Mouse (Mus musculus): ENCODE data around the gene Gm20388.
A peak's percentile ranks its signal among the peaks of the same experiment; 100 is the strongest.

Gm20388 gene

GRCm38 (mm10) chr8:120509136-120510034 is 598.7 kb downstream of the Gm20388 start:
- DNase-seq (ENCODE audit: low spot score in 2 of 2): no peak

- no peak for DNase-seq (ENCODE audit: low spot score in 2 of 2)
These were observed 599.4 kb downstream of the Gm20388 start for GRCm38 (mm10) chr8:120510035-120510416.

GRCm38 (mm10) chr8:120510863-120511457 is 600.3 kb downstream of the Gm20388 start:
- DNase-seq (ENCODE audit: low spot score in 2 of 2): no peak

DNA sequence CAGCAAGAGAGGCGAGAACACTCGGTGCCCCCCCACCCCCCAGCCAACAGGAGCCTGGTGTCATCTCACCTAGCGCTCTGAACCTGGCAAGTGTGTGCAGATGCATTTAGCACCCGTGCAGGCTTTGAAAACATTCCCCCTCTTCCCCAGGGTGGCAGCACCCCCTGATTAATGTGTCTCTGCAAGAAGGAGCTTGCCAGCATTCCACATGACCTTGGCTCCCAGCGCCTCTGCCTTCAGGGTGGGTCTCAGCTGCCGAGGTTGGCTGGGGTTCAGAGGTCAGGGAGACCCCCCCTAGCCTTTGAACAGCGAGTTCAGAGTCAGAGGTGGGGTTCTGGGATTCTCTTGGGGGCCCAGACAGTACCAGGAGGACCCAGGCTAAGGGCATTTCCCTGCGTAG is 601.1 kb downstream of the Gm20388 start:
- DNase-seq (ENCODE audit: low spot score in 2 of 2): no peak

DNA sequence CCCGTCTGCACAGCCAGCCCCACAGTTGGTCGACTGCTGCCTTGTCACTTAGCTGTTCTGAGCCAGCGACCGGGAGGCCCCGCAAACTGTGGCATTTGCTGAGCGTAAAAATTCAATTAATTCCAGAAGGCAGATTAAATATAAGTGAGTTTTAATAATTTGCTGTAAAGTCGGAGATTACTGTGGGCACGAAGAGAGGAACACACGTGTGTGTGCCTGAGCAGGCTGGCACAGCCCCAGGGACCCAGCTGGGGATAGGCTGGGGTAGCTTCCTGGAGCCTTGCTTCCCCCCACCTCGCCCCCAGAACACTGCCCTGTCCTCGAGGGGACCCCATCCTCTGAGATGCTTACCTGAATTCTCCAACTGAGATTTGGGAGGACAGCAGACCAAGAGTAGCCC is 601.7 kb downstream of the Gm20388 start:
- no peak for DNase-seq (ENCODE audit: low spot score in 2 of 2)

DNA sequence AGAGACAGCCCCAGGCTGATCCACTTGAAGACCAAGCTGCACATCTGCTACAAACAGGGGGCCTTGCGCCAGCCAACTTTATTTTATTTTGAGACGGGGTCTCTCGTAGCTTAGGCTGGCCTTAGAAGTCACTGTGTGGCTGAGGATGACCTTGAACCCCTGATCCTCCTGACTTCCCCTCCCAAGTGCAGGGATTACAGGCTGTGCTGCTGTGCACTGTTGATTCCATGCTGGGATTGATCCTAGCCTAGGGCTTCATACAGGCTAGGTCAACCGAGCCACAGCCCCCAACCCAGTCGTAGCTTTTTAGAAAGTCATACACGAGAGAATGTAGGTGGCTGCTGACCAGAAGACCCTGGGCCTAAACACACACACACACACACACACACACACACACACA is 602.5 kb downstream of the Gm20388 start:
- DNase-seq (ENCODE audit: low spot score in 2 of 2): no peak

DNA sequence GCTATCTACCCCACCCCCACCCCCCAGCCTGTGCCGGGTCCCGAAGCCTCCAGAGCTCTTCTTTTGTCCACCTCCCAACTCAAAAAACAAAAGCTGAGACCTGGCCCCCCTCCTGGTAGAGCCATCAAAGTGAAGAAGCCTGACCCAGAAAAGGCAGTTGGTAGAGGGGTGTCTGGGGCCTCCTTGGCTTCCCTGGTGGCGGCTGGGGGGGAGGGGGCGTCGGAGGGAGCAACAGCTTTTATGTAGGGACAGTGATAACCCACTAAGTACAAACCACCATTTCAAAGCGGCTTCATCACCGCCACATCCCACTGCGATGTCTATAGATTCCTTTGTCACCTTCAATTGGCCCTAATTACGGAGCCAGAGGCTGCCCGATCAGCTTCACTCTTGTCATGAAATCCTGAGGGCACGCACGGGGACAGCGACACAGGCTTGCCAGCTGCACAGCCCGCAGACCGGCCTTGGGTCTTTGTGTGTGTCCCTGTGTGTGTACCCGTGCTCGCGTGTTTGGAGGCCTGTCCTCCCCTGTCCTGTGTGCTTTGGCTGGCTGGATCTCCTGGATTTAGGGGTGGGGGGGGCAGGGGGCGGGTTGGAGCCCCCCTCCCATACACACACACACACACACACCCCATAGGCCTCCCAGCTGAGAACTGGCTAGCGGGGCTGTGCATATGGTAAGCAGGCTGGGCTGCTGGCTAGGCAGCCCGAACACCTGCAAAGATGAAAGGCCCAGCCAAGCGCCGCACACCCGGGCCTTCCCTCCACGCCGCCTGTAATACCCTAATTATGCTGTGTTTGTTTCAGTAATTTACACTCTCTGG is 603.2 kb downstream of the Gm20388 start:
- no peak for DNase-seq (ENCODE audit: low spot score in 2 of 2)

DNA sequence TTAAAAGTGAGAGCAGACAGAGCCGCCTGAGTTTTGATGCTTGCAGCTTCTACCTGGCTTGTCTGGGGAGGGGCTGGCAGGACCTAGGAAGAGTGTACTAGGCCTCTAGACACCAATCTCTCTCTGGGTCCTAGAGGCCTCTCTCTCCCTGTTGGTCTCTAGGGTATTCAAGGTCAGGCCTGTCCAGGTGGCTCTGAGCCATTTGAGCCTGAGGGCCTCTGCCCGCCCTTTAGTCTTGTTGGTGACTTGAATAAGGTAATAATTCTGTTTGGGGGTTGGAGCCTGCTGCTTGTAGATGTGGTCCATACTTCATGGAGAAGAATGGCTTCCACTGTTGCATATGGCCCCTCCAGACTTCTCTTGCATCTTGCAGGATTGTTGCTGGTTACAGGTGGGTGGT is 604.6 kb downstream of the Gm20388 start:
- no peak for DNase-seq (ENCODE audit: low spot score in 2 of 2)

GRCm38 (mm10) chr8:120515650-120516049 is 605.0 kb downstream of the Gm20388 start:
- no peak for DNase-seq (ENCODE audit: low spot score in 2 of 2)

DNA sequence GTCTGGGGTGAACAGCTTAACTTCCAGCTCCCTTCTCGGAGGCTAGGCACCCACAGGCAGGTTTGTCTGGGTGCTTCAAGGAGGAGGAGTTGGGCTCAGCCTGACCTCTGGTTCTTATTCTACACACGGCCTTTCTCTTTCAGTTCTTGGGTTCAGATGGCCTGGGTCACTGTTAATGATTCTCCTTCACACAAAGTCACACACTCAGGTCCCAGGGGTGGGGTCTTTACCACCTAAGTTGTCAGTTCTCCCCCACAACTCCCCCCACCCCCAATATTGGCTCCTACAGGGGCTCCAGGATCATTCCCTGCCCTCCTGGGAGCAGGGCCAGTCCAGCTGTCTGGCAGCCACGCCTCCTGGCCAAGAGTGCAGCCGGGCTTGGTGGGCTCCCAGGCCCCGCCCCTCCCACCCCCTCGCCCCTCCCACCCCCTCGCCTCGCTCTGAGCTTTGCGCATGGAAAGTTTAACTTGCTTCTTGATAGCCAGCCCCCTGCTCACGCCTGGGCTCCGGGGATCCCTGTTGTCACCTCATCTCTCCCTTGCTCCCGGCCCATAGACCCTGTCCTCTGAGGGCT is 605.6 kb downstream of the Gm20388 start:
- DNase-seq (ENCODE audit: low spot score in 2 of 2): no peak

DNA sequence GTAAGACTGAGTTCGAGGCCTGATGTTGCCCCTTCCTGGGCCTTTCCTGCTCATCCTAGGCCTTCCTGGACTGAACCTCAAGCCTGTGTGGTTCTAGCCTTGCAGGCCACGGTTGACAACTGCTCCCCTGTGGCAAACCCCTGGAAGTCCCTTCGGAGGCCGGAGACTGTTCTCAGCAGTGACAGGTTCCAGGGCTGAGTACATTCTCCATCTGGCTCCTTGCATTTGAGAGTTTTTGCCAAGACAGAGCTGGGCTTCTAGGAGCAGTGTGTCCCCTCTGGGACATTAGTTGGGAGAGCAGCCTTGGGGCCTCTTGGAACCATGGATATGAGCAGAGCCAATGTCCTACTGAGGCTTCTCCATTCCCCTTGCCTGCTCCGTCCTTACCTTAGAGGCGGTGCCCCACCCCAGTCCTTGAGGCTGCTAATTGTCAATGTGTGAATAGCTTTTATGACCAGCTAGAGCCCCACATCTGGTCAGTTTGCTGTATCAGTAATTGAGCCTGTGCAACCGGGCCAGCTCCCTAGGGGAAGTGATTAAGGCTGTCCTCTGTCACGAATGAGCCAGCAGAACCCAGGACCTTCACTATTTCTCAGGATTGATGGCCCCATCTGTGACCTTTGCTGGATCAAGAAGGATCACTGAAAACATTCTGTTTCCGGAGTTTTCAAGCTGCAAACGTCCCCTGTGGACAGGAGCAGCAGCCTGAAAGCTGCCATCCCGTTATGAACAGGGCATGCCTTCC is 607.2 kb downstream of the Gm20388 start:
- DNase-seq (ENCODE audit: low spot score in 2 of 2): no peak

GRCm38 (mm10) chr8:120518736-120519534 is 608.3 kb downstream of the Gm20388 start:
- DNase-seq (ENCODE audit: low spot score in 2 of 2): peak; percentile 43 to 62

GRCm38 (mm10) chr8:120520287-120520686 is 609.6 kb downstream of the Gm20388 start:
- no peak for DNase-seq (ENCODE audit: low spot score in 2 of 2)

- DNase-seq (ENCODE audit: low spot score in 2 of 2): no peak
These were observed 610.3 kb downstream of the Gm20388 start for GRCm38 (mm10) chr8:120520707-120521590.

- DNase-seq (ENCODE audit: low spot score in 2 of 2): no peak
These were observed 610.9 kb downstream of the Gm20388 start for GRCm38 (mm10) chr8:120521591-120521965.

- DNase-seq (ENCODE audit: low spot score in 2 of 2): no peak
These were observed 613.0 kb downstream of the Gm20388 start for GRCm38 (mm10) chr8:120523641-120524040.

DNA sequence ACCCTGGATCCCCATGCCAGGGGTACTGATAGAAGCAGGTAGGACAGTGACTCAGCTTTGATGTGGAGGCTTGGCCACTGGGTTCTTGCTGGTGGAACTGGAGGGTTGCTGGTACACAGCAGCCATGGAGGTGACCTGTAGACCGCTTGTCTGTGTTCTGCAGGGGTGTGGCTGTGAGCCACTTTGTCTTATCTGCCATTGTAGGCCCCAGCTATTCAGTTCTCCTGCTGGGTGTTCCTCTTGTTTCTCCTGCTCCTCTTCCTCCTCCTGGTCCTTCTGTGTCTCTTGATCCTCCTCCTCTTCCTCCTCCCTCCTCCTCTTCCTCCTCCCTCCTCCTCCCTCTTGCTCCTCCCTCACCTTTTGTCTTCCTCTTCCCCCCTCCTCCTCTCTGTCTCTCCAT is 614.5 kb downstream of the Gm20388 start:
- no peak for DNase-seq (ENCODE audit: low spot score in 2 of 2)

DNA sequence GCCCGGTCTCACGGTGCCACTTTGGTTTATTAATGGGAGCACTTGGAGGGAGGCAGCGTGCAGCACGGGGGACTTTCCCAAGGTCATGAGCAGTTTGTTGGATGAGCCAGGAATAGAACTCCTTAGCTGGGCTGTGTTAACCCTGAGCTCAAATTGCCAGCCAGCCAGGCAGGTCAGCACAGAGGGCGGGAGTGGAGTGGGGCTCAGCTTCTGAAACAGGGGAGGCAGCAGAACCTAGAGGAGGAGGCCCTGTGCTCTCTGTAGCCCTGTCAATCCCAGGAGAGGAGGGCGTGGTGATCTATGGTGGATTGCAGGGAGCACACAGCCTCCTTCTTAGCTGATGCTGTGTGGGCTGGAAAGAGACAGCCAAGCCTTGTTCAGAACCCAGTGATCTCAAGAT is 615.2 kb downstream of the Gm20388 start:
- no peak for DNase-seq (ENCODE audit: low spot score in 2 of 2)

GRCm38 (mm10) chr8:120526577-120526976 is 615.9 kb downstream of the Gm20388 start:
- DNase-seq (ENCODE audit: low spot score in 2 of 2): no peak

DNA sequence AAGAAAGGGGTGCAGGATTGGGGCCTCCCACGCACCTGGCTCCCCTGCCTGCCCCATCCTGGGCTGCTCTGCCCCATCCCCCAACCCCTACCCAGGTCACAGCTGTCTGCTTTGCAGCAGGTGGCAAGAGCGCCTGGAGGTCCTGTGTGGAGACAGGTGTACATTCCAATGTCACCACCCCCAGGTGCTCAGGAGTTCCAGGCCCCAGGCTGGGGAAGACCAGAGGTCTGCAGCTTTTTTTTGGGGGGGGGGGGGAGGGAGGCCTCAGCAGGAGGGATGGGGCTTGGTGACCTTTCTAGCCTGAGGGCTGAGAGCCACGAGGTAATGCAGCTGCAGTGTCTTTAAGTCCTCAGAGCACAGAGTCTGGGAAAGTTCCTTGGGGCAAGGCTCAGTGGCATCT is 617.7 kb downstream of the Gm20388 start:
- no peak for DNase-seq (ENCODE audit: low spot score in 2 of 2)

Data from right cerebral cortex, postnatal 36 days (tissue).